Mouse (Mus musculus) CH12.LX (cell line): Measurements from ENCODE around the gene Grin1. TPM values are rescaled to one million over a fixed set of nuclear protein-coding genes. Genes with fewer than 3 reads are reported as not detected.

ENCODE experiments used
- DNase-seq: peaks from one replicate; pipeline ENCODE4 v3.0.0-alpha.2; 2013; ENCODE audit errors: extremely low read depth
- H3K27ac ChIP-seq: 2 replicates; pipeline ENCODE4 v1.5.1; 2012; ENCODE audit warnings: low read depth, mild to moderate bottlenecking, control low read depth, moderate library complexity; ENCODE audit not compliant: insufficient read depth
- H3K27me3 ChIP-seq: replicated peaks from 2 replicates; pipeline ENCODE3; 2012; ENCODE audit warnings: inconsistent platforms
- H3K36me3 ChIP-seq, 2 experiments: replicated peaks in 1 of 2; 2 replicates each; pipeline versions ENCODE3 to v1.6.1; 2012; ENCODE audit warnings: inconsistent platforms in 1 of 2, low read length in 1 of 2, mild to moderate bottlenecking in 1 of 2, mixed read lengths in 1 of 2, moderate library complexity in 1 of 2; ENCODE audit not compliant: control insufficient read depth in 1 of 2, insufficient read depth in 1 of 2
- H3K4me1 ChIP-seq, 2 experiments: 2 replicates each; pipeline ENCODE4 v1.6.1; 2012; ENCODE audit warnings: inconsistent platforms in 1 of 2, moderate library complexity in 1 of 2; ENCODE audit not compliant: insufficient read depth in 2 of 2, control insufficient read depth in 1 of 2
- H3K4me2 ChIP-seq: 2 replicates; pipeline ENCODE4 v1.6.1; 2012; ENCODE audit warnings: low read depth, mild to moderate bottlenecking, control low read depth; ENCODE audit not compliant: poor library complexity, insufficient read depth, severe bottlenecking
- H3K4me3 ChIP-seq, 3 experiments: fragments of 150-350 bp in 1 of 3; sonication (generic) in 1 of 3; replicated peaks in 1 of 3; 2 replicates each; pipeline versions ENCODE3 to v1.5.1; 2011 to 2012; ENCODE audit warnings: low read depth in 2 of 3, low read length in 2 of 3, mild to moderate bottlenecking in 2 of 3, moderate library complexity in 2 of 3, control low read depth in 1 of 3, improper control_type of control experiment in 1 of 3, inconsistent platforms in 1 of 3, mixed read lengths in 1 of 3; ENCODE audit not compliant: poor library complexity in 1 of 3
- H3K79me2 ChIP-seq: replicated peaks from 2 replicates; pipeline ENCODE4 v1.6.1; 2012; ENCODE audit warnings: mild to moderate bottlenecking, moderate library complexity; ENCODE audit not compliant: control insufficient read depth, poor library complexity, insufficient read depth, severe bottlenecking; ENCODE audit errors: extremely low read depth
- H3K9ac ChIP-seq: 2 replicates; pipeline ENCODE4 v1.6.1; 2012; ENCODE audit warnings: low read depth, mild to moderate bottlenecking, control low read depth, moderate library complexity; ENCODE audit not compliant: insufficient read depth
- H3K9me3 ChIP-seq: replicated peaks from 2 replicates; pipeline ENCODE3; 2012; ENCODE audit warnings: low read length, inconsistent platforms, mixed read lengths
- BHLHE40 ChIP-seq: IDR thresholded peaks from 2 replicates; pipeline ENCODE4 v1.6.1; 2011; ENCODE audit warnings: mild to moderate bottlenecking, low read depth, low read length, improper control_type of control experiment
- CTCF ChIP-seq, 2 experiments: IDR thresholded peaks in 1 of 2; conservative IDR thresholded peaks in 1 of 2; 2 replicates each; pipeline ENCODE4 v1.5.1; 2011 to 2012; ENCODE audit warnings: low read depth in 2 of 2, low read length in 2 of 2, improper control_type of control experiment in 1 of 2, inconsistent platforms in 1 of 2, mild to moderate bottlenecking in 1 of 2, moderate library complexity in 1 of 2
- E2F4 ChIP-seq: IDR thresholded peaks from 2 replicates; pipeline ENCODE4 v1.6.1; 2011; ENCODE audit warnings: low read depth, low read length, improper control_type of control experiment; ENCODE audit not compliant: insufficient replicate concordance
- ELF1 ChIP-seq: IDR thresholded peaks from 2 replicates; pipeline ENCODE4 v1.6.1; 2014; ENCODE audit warnings: low read depth, mild to moderate bottlenecking, inconsistent platforms, low read length, improper control_type of control experiment
- EP300 ChIP-seq: IDR thresholded peaks from 2 replicates; pipeline ENCODE4 v1.6.1; 2011; ENCODE audit warnings: low read length, improper control_type of control experiment
- GABPA ChIP-seq: IDR thresholded peaks from 2 replicates; pipeline ENCODE4 v1.6.1; 2012; ENCODE audit warnings: low read depth, low read length, improper control_type of control experiment, inconsistent platforms; ENCODE audit not compliant: insufficient replicate concordance
- HCFC1 ChIP-seq: IDR thresholded peaks from 2 replicates; pipeline ENCODE4 v1.6.1; 2012; ENCODE audit warnings: low read depth, mild to moderate bottlenecking, inconsistent platforms, low read length, improper control_type of control experiment
- JUN ChIP-seq: IDR thresholded peaks from 2 replicates; pipeline ENCODE4 v1.6.1; 2011; ENCODE audit warnings: low read depth, mild to moderate bottlenecking, low read length, improper control_type of control experiment, moderate library complexity; ENCODE audit not compliant: insufficient read depth
- MAFK ChIP-seq: IDR thresholded peaks from 2 replicates; pipeline ENCODE4 v1.6.1; 2011; ENCODE audit warnings: low read length, improper control_type of control experiment; ENCODE audit not compliant: insufficient replicate concordance
- MAX ChIP-seq: IDR thresholded peaks from 2 replicates; pipeline ENCODE4 v1.6.1; 2011; ENCODE audit warnings: low read length, improper control_type of control experiment
- MXI1 ChIP-seq: IDR thresholded peaks from 2 replicates; pipeline ENCODE4 v1.6.1; 2011; ENCODE audit warnings: mild to moderate bottlenecking, low read depth, low read length, improper control_type of control experiment
- MYC ChIP-seq: IDR thresholded peaks from 2 replicates; pipeline ENCODE4 v1.6.1; 2011; ENCODE audit warnings: low read depth, mild to moderate bottlenecking, improper control_type of control experiment, low read length
- NELFE ChIP-seq: IDR thresholded peaks from 2 replicates; pipeline ENCODE4 v1.6.1; 2011; ENCODE audit warnings: low read depth, low read length, improper control_type of control experiment
- NRF1 ChIP-seq: IDR thresholded peaks from 2 replicates; pipeline ENCODE4 v1.6.1; 2014; ENCODE audit warnings: low read depth, mild to moderate bottlenecking, inconsistent platforms, low read length, improper control_type of control experiment, moderate library complexity
- PAX5 ChIP-seq: IDR thresholded peaks from 2 replicates; pipeline ENCODE4 v1.6.1; 2012; ENCODE audit warnings: low read length, inconsistent platforms, mixed read lengths
- POLR2A ChIP-seq: IDR thresholded peaks from 2 replicates; pipeline ENCODE4 v1.6.1; 2011; ENCODE audit warnings: low read depth, mild to moderate bottlenecking, improper control_type of control experiment, low read length
- RAD21 ChIP-seq: IDR thresholded peaks from 2 replicates; pipeline ENCODE4 v1.6.1; 2011; ENCODE audit warnings: low read depth, mild to moderate bottlenecking, low read length, improper control_type of control experiment, moderate library complexity
- SIN3A ChIP-seq: IDR thresholded peaks from 2 replicates; pipeline ENCODE4 v1.6.1; 2012; ENCODE audit warnings: low read length, improper control_type of control experiment, inconsistent platforms
- SMC3 ChIP-seq: IDR thresholded peaks from 2 replicates; pipeline ENCODE4 v1.6.1; 2011; ENCODE audit warnings: low read depth, low read length, improper control_type of control experiment
- UBTF ChIP-seq: IDR thresholded peaks from 2 replicates; pipeline ENCODE4 v1.6.1; 2012; ENCODE audit warnings: low read depth, mild to moderate bottlenecking, inconsistent platforms, low read length, improper control_type of control experiment, moderate library complexity
- ZMIZ1 ChIP-seq: IDR thresholded peaks from 2 replicates; pipeline ENCODE4 v1.6.1; 2012; ENCODE audit warnings: low read depth, mild to moderate bottlenecking, inconsistent platforms, low read length, improper control_type of control experiment
- ZNF384 ChIP-seq: IDR thresholded peaks from 2 replicates; pipeline ENCODE4 v1.6.1; 2012; ENCODE audit warnings: low read depth, low read length, improper control_type of control experiment, inconsistent platforms
- dilution Hi-C: fragments of 300-500 bp; cut with MboI; formaldehyde crosslinking; loops from 2 replicates; pipeline ENCODE4 v1.14.3; 2020; ENCODE audit warnings: low sequenced_read_pairs; ENCODE audit not compliant: extremely low pct_unique_long_range_greater_than_20kb, extremely low pct_ligation_motif_present
- in situ Hi-C: fragments of 300-500 bp; cut with MboI; formaldehyde crosslinking; loops from 3 replicates; pipeline ENCODE4 v1.14.3; 2019; ENCODE audit warnings: low sequenced_read_pairs, low pct_ligation_motif_present, low pct_unique_long_range_greater_than_20kb, mixed read lengths
- polyA plus RNA-seq: library from polyadenylated mRNA; unstranded; fragments of >175 nt; gene quantifications from 2 replicates; pipeline ENCODE4 v1.2.1, GENCODE M21; 2012; ENCODE audit warnings: low read depth; ENCODE audit not compliant: insufficient read length
- total RNA-seq, 2 experiments: library from RNA; depleted of rRNA; stranded (reverse); fragments of 300-350 nt in 1 of 2; fragments of >200 nt in 1 of 2; gene quantifications; 2 replicates each; pipeline ENCODE4 v1.2.3; 2012 to 2014

Grin1 gene
- total and polyA plus RNA-seq, 3 experiments: 0.06 to 0.36 (median 0.17) TPM

- no peaks in the 10 kb centered on the region for H3K27me3 ChIP-seq
- no peaks in the 10 kb centered on the region for H3K9me3 ChIP-seq
- H3K9ac ChIP-seq: peak overlapping the region; percentile 68
- H3K4me2 ChIP-seq: peak overlapping the region; percentile 39
- in situ Hi-C loops: loop anchor here (10.0 kb wide), 1 partner anchor 62 kb away; the partner anchor contains the start of gene Man1b1
- H3K27ac ChIP-seq: no peak overlapping the region
- DNase-seq: no peak
- peaks cover 19% of the 10 kb centered on the region for H3K79me2 ChIP-seq
- H3K36me3 ChIP-seq: peaks cover 41 to 78% of the 10 kb centered on the region in 2 experiments
- TF ChIP-seq SIN3A (no peak), JUN (no peak)
- peaks cover 5 to 42% of the 10 kb centered on the region in 2 experiments; a peak in 3 of 4 replicates for H3K4me1 ChIP-seq
- dilution Hi-C loops: no loop called here
- H3K4me3 ChIP-seq: peak overlapping the region; percentile 79 to 97 (median 91)
These were observed 46.0 kb downstream of the Grin1 start for GRCm38 (mm10) chr2:25273010-25273409.

- Histone ChIP-seq H3K27me3 (no peaks in the 10 kb centered on the region), H3K27ac (no peak overlapping the region)
- no peak for TF ChIP-seq MAX
- no peak for TF ChIP-seq MYC
- TF ChIP-seq HCFC1: no peak
- no peak for TF ChIP-seq EP300
- TF ChIP-seq BHLHE40: no peak
- TF ChIP-seq, all 38 proteins: peak for 0
- dilution Hi-C loops: no loop called here
- Histone ChIP-seq H3K4me3 (peak overlapping the region; percentile 79 to 97 (median 91)), H3K4me1 (peaks cover 6 to 47% of the 10 kb centered on the region in 2 experiments; a peak in 3 of 4 replicates), H3K9ac (peak overlapping the region; percentile 68), H3K9me3 (no peaks in the 10 kb centered on the region), H3K79me2 (peaks cover 19% of the 10 kb centered on the region), H3K36me3 (peaks cover 37 to 75% of the 10 kb centered on the region in 2 experiments), H3K4me2 (peak overlapping the region; percentile 39; the same call in 1 of the 2 replicates)
- in situ Hi-C loops: loop anchor here (10.0 kb wide), 1 partner anchor 62 kb away; the partner anchor contains the start of gene Man1b1
- DNase-seq: no peak
These were observed 46.5 kb downstream of the Grin1 start for GRCm38 (mm10) chr2:25272515-25272914.

GRCm38 (mm10) chr2:25271827-25272511, 47.0 kb downstream of the Grin1 start, which contains the start of the genes Ssna1 and Anapc2:
TSS of gene Ssna1 (minus strand) at chr2:25272438.
TSS of gene Anapc2 (plus strand) at chr2:25272478.
- H3K36me3 ChIP-seq: peaks cover 33 to 76% of the 10 kb centered on the region in 2 experiments
- TF ChIP-seq MXI1 (peak; percentile 80), POLR2A (peak; percentile 84), BHLHE40 (peak; percentile 32; the same call in 1 of the 2 replicates), UBTF (0 out of 2 replicates have a peak, but pooled peaks have one; percentile 40), NRF1 (peak; percentile 90), RAD21 (peak; percentile 36), SMC3 (peak; percentile 39), MAFK (no peak), MAX (0 out of 2 replicates have a peak, but pooled peaks have one; percentile 48), NELFE (peak; percentile 73), E2F4 (no peak), HCFC1 (peak; percentile 87), EP300 (no peak), GABPA (0 out of 2 replicates have a peak, but pooled peaks have one; percentile 21), CTCF (conservative IDR thresholded peaks at IDR 0.05 in 1 of 2, IDR thresholded peaks at IDR 0.05 in 1 of 2; ENCODE audit: low read depth in 2 of 2, low read length in 2 of 2) (peak in 1 of 2 experiments; percentile 58; a peak in 2 of 4 replicates), ZMIZ1 (0 out of 2 replicates have a peak, but pooled peaks have one; percentile 27), MYC (peak; percentile 32; the same call in 1 of the 2 replicates), PAX5 (no peak), ZNF384 (no peak), SIN3A (peak; percentile 92), ELF1 (peak; percentile 86)

More at GRCm38 (mm10) chr2:25271827-25272511, 47.0 kb downstream of the Grin1 start, which contains the start of the genes Ssna1 and Anapc2:
- Histone ChIP-seq H3K4me2 (peak within 1 kb of the TSS; percentile 48), H3K27me3 (no peaks in the 10 kb centered on the region), H3K79me2 (peaks cover 19% of the 10 kb centered on the region), H3K27ac (peak within 1 kb of the TSS; percentile 38; the same call in 1 of the 2 replicates), H3K9ac (peak within 1 kb of the TSS; percentile 80), H3K9me3 (no peaks in the 10 kb centered on the region), H3K4me1 (peaks cover 12 to 52% of the 10 kb centered on the region in 2 experiments), H3K4me3 (peak within 1 kb of the TSS; percentile 79 to 97 (median 91))
- peak; percentile 95 for DNase-seq
- in situ Hi-C loops (loop anchor here (10.0 kb wide), 1 partner anchor 63 kb away; the partner anchor contains the start of gene Man1b1), dilution Hi-C loops (no loop called here)
